Mouse (Mus musculus) ES-E14 (cell line): ENCODE data around the gene Galc.

Source experiments
- HCFC1 ChIP-seq: IDR thresholded peaks from 2 replicates; pipeline ENCODE4 v1.6.1; 2012; ENCODE audit warnings: low read length, inconsistent platforms, borderline replicate concordance; ENCODE audit not compliant: insufficient read depth
- MAFK ChIP-seq: IDR thresholded peaks from 2 replicates; pipeline ENCODE4 v1.6.1; 2014; ENCODE audit warnings: mild to moderate bottlenecking, low read depth, low read length, inconsistent platforms; ENCODE audit not compliant: insufficient read depth
- ZC3H11A ChIP-seq: IDR thresholded peaks from 2 replicates; pipeline ENCODE4 v1.6.1; 2012; ENCODE audit warnings: low read depth, mild to moderate bottlenecking, inconsistent platforms, low read length, borderline replicate concordance
- ZNF384 ChIP-seq: IDR thresholded peaks from 2 replicates; pipeline ENCODE4 v1.6.1; 2012; ENCODE audit warnings: low read depth, low read length, inconsistent platforms

DNA sequence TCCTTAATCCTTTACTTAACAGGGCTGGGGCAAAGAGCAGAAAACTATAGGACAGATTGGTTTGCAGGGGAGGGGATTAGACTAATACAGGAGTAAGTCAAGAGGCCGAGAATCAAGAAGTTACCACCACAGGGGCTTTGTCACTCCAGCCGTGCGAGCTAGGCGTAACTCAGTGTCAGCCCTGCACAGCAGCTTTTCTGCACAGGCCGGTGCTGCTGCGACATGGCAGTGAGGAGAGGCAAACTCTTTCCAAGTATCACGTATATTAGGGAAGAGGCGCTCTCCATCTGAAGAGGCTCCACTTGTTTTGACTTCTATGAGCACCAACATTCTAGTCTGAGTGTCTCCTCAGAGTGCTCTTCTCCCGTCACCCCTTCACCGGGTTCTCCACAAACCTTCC is 51.2 kb downstream of the Galc start:
- no peak for TF ChIP-seq ZC3H11A
- TF ChIP-seq HCFC1 = no peak
- TF ChIP-seq ZNF384 = no peak
- TF ChIP-seq MAFK = no peak
